Mouse (Mus musculus) ES-Bruce4 (cell line): ENCODE results near the gene Nanos3. TPM values are rescaled to one million over a fixed set of nuclear protein-coding genes. Genes with fewer than 3 reads are reported as not detected.

Experiments used
- H3K27ac ChIP-seq: 2 replicates; pipeline ENCODE4 v1.5.1; 2012; ENCODE audit warnings: low read length, inconsistent platforms; ENCODE audit not compliant: insufficient read depth
- H3K27me3 ChIP-seq: 2 replicates; pipeline ENCODE4 v1.6.1; 2012; ENCODE audit warnings: mild to moderate bottlenecking, low read length, inconsistent platforms; ENCODE audit not compliant: control insufficient read depth, poor library complexity, insufficient read depth, severe bottlenecking
- H3K36me3 ChIP-seq: 2 replicates; pipeline ENCODE4 v1.6.1; 2012; ENCODE audit warnings: inconsistent platforms, mild to moderate bottlenecking, low read length, moderate library complexity; ENCODE audit not compliant: control insufficient read depth, poor library complexity, insufficient read depth, severe bottlenecking
- H3K4me1 ChIP-seq: one replicate; pipeline ENCODE4 v1.8.1; 2011; ENCODE audit warnings: low read length; ENCODE audit not compliant: control insufficient read depth, insufficient read depth
- H3K4me3 ChIP-seq: 2 replicates; pipeline ENCODE4 v1.5.1; 2011; ENCODE audit warnings: low read depth, mild to moderate bottlenecking, low read length
- H3K9ac ChIP-seq: 2 replicates; pipeline ENCODE4 v1.6.1; 2012; ENCODE audit warnings: low read depth, mild to moderate bottlenecking, inconsistent platforms; ENCODE audit not compliant: poor library complexity, severe bottlenecking
- H3K9me3 ChIP-seq: replicated peaks from 2 replicates; pipeline ENCODE4 v1.6.1; 2012; ENCODE audit warnings: mild to moderate bottlenecking, low read length, inconsistent platforms; ENCODE audit not compliant: control insufficient read depth, poor library complexity, insufficient read depth, severe bottlenecking
- CTCF ChIP-seq: IDR thresholded peaks from one replicate; pipeline ENCODE4 v1.8.1; 2011; ENCODE audit warnings: low read depth, low read length
- EP300 ChIP-seq: IDR thresholded peaks from 2 replicates; pipeline ENCODE4 v1.6.1; 2011; ENCODE audit warnings: low read depth, low read length; ENCODE audit not compliant: insufficient read depth
- POLR2A ChIP-seq: IDR thresholded peaks from one replicate; pipeline ENCODE4 v1.8.1; 2011; ENCODE audit warnings: low read length; ENCODE audit not compliant: insufficient read depth
- polyA plus RNA-seq: library from polyadenylated mRNA; stranded (reverse); fragments of >200 nt; gene quantifications from 2 replicates; pipeline ENCODE4 v1.2.4, GENCODE M21; 2011; ENCODE audit warnings: low read depth; ENCODE audit not compliant: missing spikeins, insufficient read depth, insufficient read length

The Nanos3 gene
- polyA plus RNA-seq, 1 experiment: 3.0 TPM

DNA sequence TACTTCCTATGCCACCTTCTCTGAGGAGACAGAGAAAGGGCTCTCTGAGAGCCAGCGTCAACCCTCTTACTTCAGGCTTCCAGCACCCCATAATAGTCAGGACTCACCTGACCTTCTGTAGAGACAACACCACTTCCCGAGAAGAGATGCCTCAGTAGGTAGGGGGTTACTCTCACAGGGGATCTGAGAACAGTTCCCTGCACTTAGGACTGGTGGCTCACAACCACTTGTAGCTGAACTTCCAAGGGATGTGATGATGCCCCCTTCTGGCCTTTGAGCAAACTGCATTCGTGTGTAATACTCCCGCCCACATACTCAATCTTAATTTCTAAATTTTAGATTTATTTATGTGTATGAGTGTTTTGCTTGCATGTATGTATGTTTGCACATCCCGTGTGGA is 8.5 kb upstream of the Nanos3 start:
- TF ChIP-seq CTCF: peak; percentile 49
- TF ChIP-seq POLR2A: no peak
- TF ChIP-seq EP300: no peak
- Histone ChIP-seq H3K4me3 (no peak overlapping the region), H3K27me3 (no peaks in the 10 kb centered on the region), H3K4me1 (peaks cover 5% of the 10 kb centered on the region), H3K9me3 (no peaks in the 10 kb centered on the region), H3K9ac (peak overlapping the region; percentile 76), H3K36me3 (no peaks in the 10 kb centered on the region), H3K27ac (peak overlapping the region; percentile 95)

DNA sequence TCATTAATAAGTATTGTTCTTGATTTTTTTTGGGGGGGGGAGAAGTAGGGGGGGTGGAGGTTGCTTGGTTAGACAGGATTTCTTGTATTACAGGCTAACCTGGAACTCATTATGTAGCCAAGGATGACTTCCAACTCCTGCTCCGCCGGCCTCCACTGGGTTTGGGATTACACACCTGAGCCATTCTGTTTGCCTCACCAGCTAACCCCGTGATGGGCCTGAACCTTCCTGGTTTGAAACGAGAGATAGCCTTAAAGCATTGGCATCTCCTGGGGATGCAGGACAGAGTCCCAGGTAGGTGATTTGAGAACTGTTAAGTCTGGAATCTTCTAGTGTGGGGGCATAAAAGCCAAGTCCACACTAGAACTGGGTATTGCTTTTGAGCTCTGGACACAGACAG is 8.1 kb upstream of the Nanos3 start:
- peaks cover 6% of the 10 kb centered on the region for H3K4me1 ChIP-seq
- no peak overlapping the region for H3K4me3 ChIP-seq
- no peaks in the 10 kb centered on the region for H3K9me3 ChIP-seq
- H3K27me3 ChIP-seq: no peaks in the 10 kb centered on the region
- TF ChIP-seq POLR2A: no peak
- no peak for TF ChIP-seq EP300
- TF ChIP-seq CTCF: no peak
- peak overlapping the region; percentile 76 for H3K9ac ChIP-seq
- peak overlapping the region; percentile 84 for H3K27ac ChIP-seq
- H3K36me3 ChIP-seq: no peaks in the 10 kb centered on the region

DNA sequence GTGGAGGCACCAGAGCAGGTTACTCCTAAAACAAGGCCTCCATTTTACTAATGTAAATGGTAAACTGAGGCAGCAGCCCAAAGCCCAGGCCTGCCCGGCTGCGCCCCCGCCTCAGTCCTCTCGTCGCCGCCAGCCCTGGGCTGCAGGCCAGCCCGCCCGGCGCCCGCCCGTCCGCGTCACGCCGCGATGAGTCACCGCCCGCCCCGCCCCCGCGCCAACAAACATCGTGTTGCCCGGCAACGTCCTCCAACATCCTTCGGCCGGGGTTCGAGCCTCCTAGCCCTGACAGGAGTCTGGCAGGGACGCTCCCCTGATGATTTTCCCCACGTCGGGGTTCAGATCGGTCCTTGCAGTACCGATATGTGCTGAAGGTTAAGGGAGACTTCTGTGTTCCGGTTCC is 7.5 kb upstream of the Nanos3 start:
- H3K27me3 ChIP-seq: no peaks in the 10 kb centered on the region
- H3K9ac ChIP-seq: peak overlapping the region; percentile 76
- H3K9me3 ChIP-seq: no peaks in the 10 kb centered on the region
- H3K4me3 ChIP-seq: peak overlapping the region; percentile 57
- peaks cover 6% of the 10 kb centered on the region for H3K4me1 ChIP-seq
- H3K27ac ChIP-seq: peak overlapping the region; percentile 92
- TF ChIP-seq POLR2A: peak; percentile 10
- TF ChIP-seq EP300: no peak
- TF ChIP-seq CTCF: no peak
- no peaks in the 10 kb centered on the region for H3K36me3 ChIP-seq

DNA sequence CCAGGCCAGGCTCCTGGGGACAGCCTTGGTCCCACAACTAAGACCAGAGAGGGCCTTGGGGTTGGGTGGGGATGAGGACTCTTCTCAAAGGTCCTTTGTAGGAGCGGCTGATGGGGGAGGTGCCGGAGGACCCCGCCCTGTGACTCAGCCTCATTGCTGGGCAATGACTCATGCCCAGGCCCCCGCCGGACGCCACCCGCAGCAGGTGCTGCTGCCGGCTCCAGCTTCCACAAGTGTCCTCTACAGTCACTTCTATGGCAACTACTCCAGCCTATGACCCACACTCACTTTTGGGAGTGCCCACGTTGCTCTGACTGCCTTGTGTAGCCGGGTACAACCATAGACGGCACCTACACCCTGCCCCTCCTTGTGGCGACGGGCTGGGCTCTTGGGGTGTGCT is 7.0 kb upstream of the Nanos3 start:
- peaks cover 7% of the 10 kb centered on the region for H3K4me1 ChIP-seq
- no peaks in the 10 kb centered on the region for H3K9me3 ChIP-seq
- no peaks in the 10 kb centered on the region for H3K36me3 ChIP-seq
- H3K27ac ChIP-seq: peak overlapping the region; percentile 98
- no peaks in the 10 kb centered on the region for H3K27me3 ChIP-seq
- peak overlapping the region; percentile 57 for H3K4me3 ChIP-seq
- peak overlapping the region; percentile 76 for H3K9ac ChIP-seq
- TF ChIP-seq POLR2A (no peak), EP300 (peak; percentile 99), CTCF (no peak)

GRCm38 (mm10) chr8:84190191-84190867 is 5.3 kb upstream of the Nanos3 start:
- no peaks in the 10 kb centered on the region for H3K36me3 ChIP-seq
- no peak overlapping the region for H3K4me3 ChIP-seq
- H3K27me3 ChIP-seq: no peaks in the 10 kb centered on the region
- H3K27ac ChIP-seq: peak overlapping the region; percentile 96
- no peak for TF ChIP-seq POLR2A
- no peak for TF ChIP-seq EP300
- TF ChIP-seq CTCF: no peak
- peaks cover 7% of the 10 kb centered on the region for H3K4me1 ChIP-seq
- H3K9me3 ChIP-seq: no peaks in the 10 kb centered on the region
- peak overlapping the region; percentile 76 for H3K9ac ChIP-seq

DNA sequence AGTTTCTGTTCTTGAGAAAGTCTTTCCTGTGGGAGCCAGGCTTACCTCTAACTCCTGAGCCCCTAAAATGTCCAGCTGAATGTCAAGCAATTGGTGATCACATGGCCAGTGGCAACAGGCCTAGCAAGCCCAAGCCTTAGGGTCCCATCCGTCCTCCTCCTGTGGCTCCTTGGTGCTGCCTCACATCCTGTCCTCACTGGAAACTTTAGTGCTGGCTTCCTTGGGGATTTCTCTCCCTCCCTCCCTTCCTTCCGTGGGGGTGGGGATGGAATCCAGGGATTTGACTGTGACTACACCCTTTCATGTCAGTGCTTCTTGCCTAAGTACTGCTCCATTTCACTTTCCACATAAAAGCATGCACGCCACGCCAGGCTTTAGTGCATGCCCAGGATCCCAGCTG is 4.6 kb upstream of the Nanos3 start:
- H3K9me3 ChIP-seq: no peaks in the 10 kb centered on the region
- H3K4me3 ChIP-seq: no peak overlapping the region
- H3K27ac ChIP-seq: peak overlapping the region; percentile 64
- peaks cover 7% of the 10 kb centered on the region for H3K4me1 ChIP-seq
- H3K9ac ChIP-seq: peak overlapping the region; percentile 76
- no peaks in the 10 kb centered on the region for H3K27me3 ChIP-seq
- no peaks in the 10 kb centered on the region for H3K36me3 ChIP-seq
- TF ChIP-seq EP300 (peak; percentile 61; the same call in 1 of the 2 replicates), POLR2A (no peak), CTCF (no peak)
